Mouse (Mus musculus): ENCODE results near the gene Acan.

Acan gene

DNA sequence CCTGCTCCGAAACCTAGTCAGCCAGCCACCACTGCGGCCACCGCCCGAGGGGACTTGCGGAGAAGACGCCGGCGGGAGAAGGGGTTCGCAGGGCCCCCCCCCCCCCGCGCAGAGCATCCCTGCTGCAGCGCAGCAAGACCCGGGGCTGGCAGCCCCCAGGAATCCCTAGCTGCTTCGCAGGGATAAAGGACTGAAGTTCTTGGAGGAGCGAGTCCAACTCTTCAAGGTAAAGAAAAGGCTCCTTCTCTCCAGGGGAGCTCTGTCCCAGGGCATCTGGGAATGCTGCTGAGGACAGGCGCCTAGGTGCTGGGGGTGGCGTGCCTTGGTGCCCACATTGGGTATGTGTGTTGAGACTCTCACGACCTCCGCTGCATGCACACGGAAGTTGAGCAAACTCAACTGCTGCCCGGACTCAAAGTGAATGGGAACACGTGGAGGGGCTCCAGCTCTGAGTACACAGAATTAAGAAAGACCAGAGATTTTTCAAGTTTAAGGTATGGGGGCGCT lies at the start of gene Acan:
Gene Acan (plus strand): TSS at position 101 of the 507 bp plus-strand sequence.
- DNase-seq (ENCODE audit: extremely low spot score, low read depth, low spot score) = no peak

GRCm38 (mm10) chr7:79021293-79021905 lies 31.9 kb upstream of the Acan start:
- no peak for DNase-seq (ENCODE audit: extremely low spot score, low read depth, low spot score)

DNA sequence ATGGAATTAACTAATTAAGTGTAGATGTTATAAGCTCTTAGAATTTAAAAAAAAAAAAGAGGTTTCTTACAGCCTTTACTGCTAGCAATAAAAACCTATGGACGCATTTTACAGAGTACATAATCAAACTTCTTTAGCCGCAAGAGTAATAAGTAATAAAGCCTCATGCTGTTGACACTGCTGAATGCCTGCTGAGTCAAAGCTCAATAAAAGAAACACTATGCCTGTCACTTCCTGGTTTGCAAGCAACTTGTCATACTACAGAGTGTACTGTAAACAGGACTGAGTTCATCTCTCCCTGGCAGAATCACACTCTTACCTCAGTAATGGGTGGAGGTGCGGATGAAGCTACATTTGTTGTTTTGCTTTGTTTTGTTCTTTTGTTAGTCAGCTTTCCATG lies 24.1 kb upstream of the Acan start:
- no peak for DNase-seq (ENCODE audit: extremely low spot score, low read depth, low spot score)

DNA sequence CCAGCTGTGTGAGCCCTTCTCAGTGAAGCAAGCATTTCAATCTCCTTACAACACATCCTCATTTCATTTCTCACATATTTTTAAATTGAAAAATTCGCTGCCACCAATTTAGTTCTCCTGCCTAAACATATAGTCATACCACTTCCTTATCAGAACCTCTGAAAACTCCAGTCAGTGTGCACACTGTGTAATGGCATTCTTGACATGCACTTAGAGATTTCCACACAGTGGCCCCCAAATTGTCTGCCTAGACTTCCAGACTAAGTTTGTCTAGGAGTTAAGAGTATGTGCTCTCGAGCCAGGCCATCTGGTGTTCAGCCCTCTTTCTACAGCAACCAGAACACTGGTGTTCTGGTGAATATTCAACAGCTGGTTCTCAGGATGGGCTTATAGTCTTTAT lies 19.5 kb upstream of the Acan start:
- DNase-seq (ENCODE audit: extremely low spot score, low read depth, low spot score) = no peak

GRCm38 (mm10) chr7:79034521-79034920 lies 18.8 kb upstream of the Acan start:
- no peak for DNase-seq (ENCODE audit: extremely low spot score, low read depth, low spot score)

DNA sequence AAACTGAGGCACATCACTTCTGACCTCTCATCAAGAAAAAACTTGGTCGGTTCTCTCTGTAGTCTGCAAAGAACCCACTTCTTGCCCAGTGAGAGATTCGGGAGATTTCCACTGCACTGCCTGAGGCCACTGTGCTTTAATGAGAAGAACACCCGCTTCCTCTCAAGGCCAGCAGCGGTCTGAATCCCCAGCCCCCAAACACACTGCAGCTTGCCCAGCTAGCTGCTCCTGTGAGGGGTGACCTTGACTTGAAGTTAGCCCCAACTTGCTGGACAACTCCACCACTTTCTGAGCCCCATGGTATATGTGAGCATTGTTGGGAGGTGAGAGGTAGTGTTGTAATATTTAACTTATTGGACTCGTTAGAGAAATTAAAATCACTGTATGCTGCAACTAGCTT lies 1.2 kb upstream of the Acan start:
- no peak for DNase-seq (ENCODE audit: extremely low spot score, low read depth, low spot score)

GRCm38 (mm10) chr7:79052521-79053382 lies 531 bp upstream of the Acan start:
- DNase-seq (ENCODE audit: extremely low spot score, low read depth, low spot score) = no peak

DNA sequence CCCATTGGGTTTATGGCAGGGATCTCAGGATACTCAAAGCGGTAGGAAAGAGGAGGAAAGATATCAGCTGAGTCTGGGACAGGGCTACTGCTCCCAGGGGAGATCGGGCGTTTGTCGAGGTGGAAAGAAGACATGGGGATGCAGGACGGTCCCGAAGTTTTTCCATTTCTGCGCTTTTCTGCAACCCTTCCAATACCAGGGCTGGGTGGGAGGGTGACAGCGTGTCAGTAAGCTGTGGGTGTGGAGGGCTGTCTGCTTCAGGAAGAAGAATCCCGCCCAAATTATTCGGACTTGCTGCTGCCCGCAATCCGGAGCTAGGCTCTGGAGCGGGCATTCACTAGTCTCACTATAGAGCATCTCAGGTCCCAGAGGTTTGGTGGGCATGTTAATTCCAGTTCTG lies 828 bp downstream of the Acan start:
- DNase-seq (ENCODE audit: extremely low spot score, low read depth, low spot score) = no peak

GRCm38 (mm10) chr7:79058546-79058945 lies 5.3 kb downstream of the Acan start:
- DNase-seq (ENCODE audit: extremely low spot score, low read depth, low spot score) = no peak

GRCm38 (mm10) chr7:79067466-79067865 lies 14.2 kb downstream of the Acan start:
- no peak for DNase-seq (ENCODE audit: extremely low spot score, low read depth, low spot score)

DNA sequence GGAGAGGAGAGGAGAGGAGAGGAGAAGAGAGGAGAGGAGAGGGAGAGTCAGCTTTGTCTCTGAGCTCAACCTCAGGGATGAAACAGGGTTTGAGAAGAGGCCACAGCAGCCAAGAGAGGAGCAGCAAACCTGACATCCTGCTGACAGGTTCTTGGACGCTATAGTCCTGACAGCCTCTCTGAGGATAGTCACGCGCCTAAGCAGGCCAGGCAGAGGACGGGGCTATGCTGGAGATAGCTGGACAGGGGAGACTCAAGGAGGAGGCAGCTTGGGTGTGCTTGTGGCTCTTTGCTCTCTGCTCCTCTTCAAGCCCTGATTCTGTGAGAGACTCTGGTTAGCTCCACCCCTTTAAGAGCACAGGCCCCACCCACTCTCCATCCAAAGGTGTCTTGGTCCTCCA lies 14.9 kb downstream of the Acan start:
- DNase-seq (ENCODE audit: extremely low spot score, low read depth, low spot score) = no peak

- no peak for DNase-seq (ENCODE audit: extremely low spot score, low read depth, low spot score)
These were observed 25.9 kb downstream of the Acan start for GRCm38 (mm10) chr7:79079212-79079611.

DNA sequence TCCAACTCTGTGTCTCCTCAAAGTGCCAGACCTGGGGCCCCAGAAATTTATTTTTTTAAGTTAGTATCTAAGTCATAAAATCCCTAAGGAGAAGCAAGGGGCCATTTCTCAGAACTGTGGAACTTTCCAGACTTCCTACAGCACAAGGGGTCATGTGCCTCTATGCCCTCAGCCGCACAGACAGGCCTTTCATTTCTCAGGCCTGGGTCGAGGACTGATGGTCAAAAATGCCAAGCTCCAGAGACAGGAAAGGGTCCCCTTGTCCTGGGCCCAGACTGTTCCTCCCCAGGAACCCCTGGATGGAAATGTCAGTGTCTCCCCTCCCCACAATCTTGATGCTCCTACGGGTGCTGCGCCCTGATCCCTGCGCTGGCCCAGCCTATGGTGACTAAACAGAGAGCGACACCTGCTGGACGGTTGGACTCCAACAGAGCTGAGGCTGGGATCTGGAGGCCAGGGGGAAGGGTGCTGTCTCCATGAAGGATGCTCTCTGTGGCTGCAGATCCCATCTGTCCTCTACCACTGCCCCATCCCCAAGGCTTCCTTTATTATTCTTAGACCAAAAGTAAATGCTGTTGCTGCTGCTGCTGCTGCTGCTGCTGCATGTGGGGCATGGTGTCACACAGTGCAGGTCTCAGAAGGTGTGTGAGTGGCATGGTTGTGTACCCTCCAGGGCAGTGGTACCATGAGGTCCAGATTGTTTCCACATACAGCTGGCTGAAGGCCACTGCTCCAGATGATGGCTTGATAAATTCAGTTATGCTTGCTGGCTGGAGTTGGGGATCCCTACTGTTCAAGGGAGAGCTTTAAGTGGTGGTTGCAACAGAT lies 27.5 kb downstream of the Acan start:
- DNase-seq (ENCODE audit: extremely low spot score, low read depth, low spot score) = peak; percentile 31

GRCm38 (mm10) chr7:79089111-79089510 lies 35.8 kb downstream of the Acan start:
- DNase-seq (ENCODE audit: extremely low spot score, low read depth, low spot score) = no peak

DNA sequence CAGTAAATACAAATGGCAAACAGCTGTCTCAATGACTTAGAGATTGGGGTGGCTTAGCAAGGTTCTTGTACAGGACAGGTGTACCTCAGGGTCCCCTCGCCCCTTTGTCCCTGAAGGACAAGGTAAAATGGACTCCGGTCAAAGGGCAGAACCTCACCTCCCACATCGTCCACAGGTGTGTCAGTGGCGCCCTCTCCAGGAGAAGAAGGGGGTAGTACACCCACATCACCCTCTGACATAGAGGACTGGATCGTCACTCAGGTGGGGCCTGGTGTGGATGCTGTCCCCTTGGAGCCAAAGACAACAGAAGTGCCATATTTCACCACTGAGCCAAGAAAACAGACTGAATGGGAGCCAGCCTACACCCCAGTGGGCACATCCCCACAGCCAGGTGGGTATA lies 43.2 kb downstream of the Acan start:
- no peak for DNase-seq (ENCODE audit: extremely low spot score, low read depth, low spot score)

- DNase-seq (ENCODE audit: extremely low spot score, low read depth, low spot score) = no peak
These were observed 60.6 kb downstream of the Acan start for GRCm38 (mm10) chr7:79113848-79114247.

DNA sequence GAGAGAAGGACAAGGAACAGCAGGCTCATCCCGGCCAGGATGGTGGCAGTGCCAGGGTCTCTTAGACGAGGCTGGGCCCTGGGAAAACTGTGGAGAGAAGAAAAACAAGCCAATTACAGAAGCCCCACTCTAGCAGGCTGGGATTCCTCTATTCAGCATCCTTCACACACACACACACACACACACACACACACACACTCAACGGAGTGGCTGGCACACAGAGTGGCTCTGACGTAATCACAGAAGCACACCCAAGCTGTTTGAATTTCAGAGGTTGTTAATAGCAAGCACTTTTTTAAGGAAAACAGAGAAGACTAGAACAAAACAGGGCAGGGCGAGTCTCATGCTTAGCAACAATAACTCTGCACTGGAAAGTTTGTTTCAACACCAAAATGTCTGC lies 70.2 kb downstream of the Acan start:
- no peak for DNase-seq (ENCODE audit: extremely low spot score, low read depth, low spot score)

DNA sequence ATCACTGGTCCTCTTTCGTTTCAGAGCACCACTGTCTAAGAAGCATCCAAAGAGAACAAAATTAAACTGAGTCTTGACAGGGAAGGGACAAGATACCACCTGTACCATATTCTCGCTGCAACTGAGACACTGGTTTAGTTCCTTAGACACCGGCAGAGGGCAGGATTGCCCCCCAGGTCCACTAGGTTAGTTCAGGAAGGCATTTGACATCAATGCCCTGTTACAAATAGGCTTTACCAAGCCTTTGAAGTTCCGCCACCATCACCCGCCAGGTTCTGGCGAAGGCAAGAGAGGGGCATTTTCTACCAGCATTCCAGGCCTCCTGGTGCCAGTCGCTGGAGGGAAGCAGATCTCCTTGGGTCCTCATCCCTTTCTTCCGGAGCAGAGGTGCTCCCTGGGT lies 76.6 kb downstream of the Acan start:
- DNase-seq (ENCODE audit: extremely low spot score, low read depth, low spot score) = no peak

DNA sequence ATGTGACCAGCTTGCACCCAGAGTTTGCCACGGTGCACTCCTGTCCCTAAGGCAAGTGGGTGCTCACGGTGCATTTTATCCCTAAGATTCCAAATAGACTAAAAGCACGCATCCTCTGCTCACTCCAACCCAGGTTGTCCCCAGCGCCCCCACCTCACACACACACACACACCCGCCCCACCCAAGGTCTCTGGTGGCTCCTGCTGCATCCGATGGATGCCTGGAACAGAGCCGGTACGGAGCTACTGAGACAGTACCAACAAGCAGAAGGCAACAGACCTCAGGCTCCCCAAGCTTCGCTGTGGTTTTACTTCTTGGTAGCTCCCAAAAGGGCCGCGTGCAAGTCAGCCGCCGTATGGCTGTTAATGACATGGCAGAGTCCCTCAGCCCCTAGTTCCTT lies 77.1 kb downstream of the Acan start:
- no peak for DNase-seq (ENCODE audit: extremely low spot score, low read depth, low spot score)

- no peak for DNase-seq (ENCODE audit: extremely low spot score, low read depth, low spot score)
These were observed 77.7 kb downstream of the Acan start, which contains the start of gene Hapln3 for GRCm38 (mm10) chr7:79130843-79131444. Hapln3 (minus strand) TSS chr7:79131018.

DNA sequence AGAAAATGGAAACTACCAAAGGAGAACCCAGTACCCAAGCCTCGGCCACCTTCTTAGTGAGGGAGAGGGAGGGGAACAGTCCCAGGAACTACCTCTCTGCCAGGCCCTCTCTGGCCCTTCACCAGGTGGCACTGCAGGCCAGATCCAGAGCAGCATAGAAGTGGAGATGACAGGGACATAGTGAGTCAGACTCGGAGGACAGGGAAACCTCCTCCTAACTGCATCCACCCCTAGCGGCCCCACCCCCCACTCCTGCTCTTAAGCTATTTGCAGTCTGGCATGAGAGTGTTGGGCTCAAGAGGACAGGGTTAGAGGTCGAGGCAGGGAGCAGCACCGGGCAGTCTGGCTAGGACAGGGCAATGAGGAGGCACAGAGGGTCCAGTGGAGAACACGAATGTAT lies 80.1 kb downstream of the Acan start:
- no peak for DNase-seq (ENCODE audit: extremely low spot score, low read depth, low spot score)
